Mouse (Mus musculus) heart, postnatal 0 days (tissue): ENCODE measurements around the gene OR5BS1P. TPM values are rescaled to one million over a fixed set of nuclear protein-coding genes. Genes with fewer than 3 reads are reported as not detected.
A peak's percentile ranks its signal among the peaks of the same experiment; 100 is the strongest.
"Not testable (repeated sequence)": the region's sequence is repeated elsewhere in the genome, so short reads cannot be mapped to it uniquely, and the experiment has no call there.

ENCODE experiments used
- ATAC-seq: fragments of 200-750 bp; cut with Nextera tagmentation; 2 replicates; pipeline ENCODE4 v1.8.0; 2017; ENCODE audit warnings: low read depth, moderate number of reproducible peaks, moderate library complexity; ENCODE audit not compliant: insufficient read depth
- DNase-seq: peaks from one replicate; pipeline ENCODE4 v3.0.0-alpha.2; 2016; ENCODE audit warnings: low spot score
- H3K27ac ChIP-seq: fragments of 300-500 bp; sonication (generic); 2 replicates; pipeline ENCODE4 v1.5.1; 2014; ENCODE audit warnings: low read depth, mild to moderate bottlenecking
- H3K27me3 ChIP-seq: fragments of 300-500 bp; sonication (generic); 2 replicates; pipeline ENCODE4 v1.6.1; 2014; ENCODE audit warnings: low read length, mixed read lengths; ENCODE audit not compliant: control insufficient read depth, insufficient read depth
- H3K36me3 ChIP-seq: fragments of 300-500 bp; sonication (generic); replicated peaks from 2 replicates; pipeline ENCODE4 v1.6.1; 2014; ENCODE audit warnings: low read length, mixed read lengths; ENCODE audit not compliant: control insufficient read depth, insufficient read depth
- H3K4me1 ChIP-seq: fragments of 300-500 bp; sonication (generic); 2 replicates; pipeline ENCODE4 v1.6.1; 2014; ENCODE audit warnings: antibody characterized with exemption; ENCODE audit not compliant: control insufficient read depth, insufficient read depth
- H3K4me2 ChIP-seq: fragments of 300-500 bp; sonication (generic); 2 replicates; pipeline ENCODE4 v1.6.1; 2014; ENCODE audit warnings: low read depth, mild to moderate bottlenecking, low read length, moderate library complexity
- H3K4me3 ChIP-seq: fragments of 300-500 bp; sonication (generic); 2 replicates; pipeline ENCODE4 v1.5.1; 2014; ENCODE audit warnings: low read depth, low read length
- H3K9ac ChIP-seq: fragments of 300-500 bp; sonication (generic); replicated peaks from 2 replicates; pipeline ENCODE4 v1.6.1; 2014; ENCODE audit warnings: low read depth, low read length, mixed read lengths
- H3K9me3 ChIP-seq: fragments of 300-500 bp; sonication (generic); replicated peaks from 2 replicates; pipeline ENCODE4 v1.6.1; 2016; ENCODE audit warnings: low read length; ENCODE audit not compliant: control insufficient read depth
- CTCF ChIP-seq: IDR thresholded peaks from 2 replicates; pipeline ENCODE4 v1.5.1; 2016; ENCODE audit warnings: antibody characterized with exemption, control low read depth, low read depth
- EP300 ChIP-seq: IDR thresholded peaks from 2 replicates; pipeline ENCODE4 v1.6.1; 2016; ENCODE audit warnings: antibody characterized with exemption, low read depth
- WGBS: fragments of 180-500 bp; shearing (Covaris S2); extraction: QIAGEN DNeasy Blood & Tissue Kit; methylation state at CpG from one replicate; pipeline ENCODE4 v1.1.7; 2014; 5-methylcytosine and 5-hydroxymethylcytosine counted together
- polyA plus RNA-seq: library from polyadenylated mRNA; unstranded; fragments of >200 nt; fragmentation: Nextera tagmentation; extraction: Ambion mirVana; gene quantifications from 2 replicates; pipeline ENCODE4 v1.2.1, GENCODE M21; 2015
- total RNA-seq: library from RNA; depleted of rRNA; stranded (reverse); fragments of >200 nt; gene quantifications from 2 replicates; pipeline ENCODE4 v1.2.3, GENCODE M21; 2014; ENCODE audit warnings: low replicate concordance

OR5BS1P gene
- total and polyA plus RNA-seq, 2 experiments from 2014 or later = not detected

- Histone ChIP-seq H3K36me3 (peaks cover 6% of the 10 kb centered on the region; the same call in 1 of the 2 replicates), H3K4me2 (peak overlapping the region; percentile 25), H3K27me3 (no peaks in the 10 kb centered on the region), H3K27ac (peak overlapping the region; percentile 78), H3K4me3 (no peak overlapping the region), H3K9me3 (no peaks in the 10 kb centered on the region; the same call in 1 of the 2 replicates), H3K4me1 (peaks cover 9% of the 10 kb centered on the region), H3K9ac (0 out of 2 replicates have a peak overlapping the region, but pooled peaks have one; percentile 1)
- ATAC-seq = peak; percentile 80
- 10% methylated on average over 17 of the region's 17 CpGs for WGBS
- peak; percentile 87 for DNase-seq
- TF ChIP-seq EP300 (no peak), CTCF (no peak)
Observed at GRCm38 (mm10) chr15:98512799-98513321, 43.2 kb downstream of the OR5BS1P start.

GRCm38 (mm10) chr15:98513676-98514075 lies 44.0 kb downstream of the OR5BS1P start:
- not testable (repeated sequence) for H3K9me3 ChIP-seq

GRCm38 (mm10) chr15:98514146-98514545 lies 44.5 kb downstream of the OR5BS1P start:
- WGBS = 75% methylated on average over 8 of the region's 8 CpGs
- no peak overlapping the region for H3K27ac ChIP-seq
- H3K4me2 ChIP-seq = no peak overlapping the region
- H3K4me3 ChIP-seq = no peak overlapping the region
- no peak for ATAC-seq
- no peak for DNase-seq
- no peaks in the 10 kb centered on the region for H3K27me3 ChIP-seq
- H3K36me3 ChIP-seq = peaks cover 14% of the 10 kb centered on the region
- H3K9me3 ChIP-seq = no peaks in the 10 kb centered on the region; the same call in 1 of the 2 replicates
- TF ChIP-seq EP300 = no peak
- no peak for TF ChIP-seq CTCF
- no peak overlapping the region for H3K9ac ChIP-seq
- H3K4me1 ChIP-seq = peaks cover 9% of the 10 kb centered on the region

More at GRCm38 (mm10) chr15:98513676-98514075, 44.0 kb downstream of the OR5BS1P start:
- H3K4me2 ChIP-seq, ATAC-seq, DNase-seq, H3K4me3 ChIP-seq, H3K4me1 ChIP-seq, H3K27me3 ChIP-seq: not testable (repeated sequence)
- peak overlapping the region; percentile 78; the same call in 1 of the 2 replicates for H3K27ac ChIP-seq
- 57% methylated on average over 3 of the region's 3 CpGs for WGBS
- H3K36me3 ChIP-seq = peaks cover 14% of the 10 kb centered on the region
- H3K9ac ChIP-seq = 0 out of 2 replicates have a peak overlapping the region, but pooled peaks have one; percentile 1

- not testable (repeated sequence) for DNase-seq, ATAC-seq, H3K9me3 ChIP-seq, H3K4me2 ChIP-seq, H3K4me1 ChIP-seq, H3K9ac ChIP-seq, H3K4me3 ChIP-seq, H3K27ac ChIP-seq, H3K27me3 ChIP-seq
- peaks cover 20% of the 10 kb centered on the region for H3K36me3 ChIP-seq
- 46% methylated on average over 2 of the region's 2 CpGs for WGBS
Observed at GRCm38 (mm10) chr15:98514845-98515244, 45.1 kb downstream of the OR5BS1P start.

GRCm38 (mm10) chr15:98517380-98518355 lies 48.0 kb downstream of the OR5BS1P start:
- peak; percentile 56 for DNase-seq
- no peak for ATAC-seq
- WGBS = 64% methylated on average over 16 of the region's 16 CpGs

More at GRCm38 (mm10) chr15:98517380-98518355, 48.0 kb downstream of the OR5BS1P start:
- Histone ChIP-seq H3K9me3 (no peaks in the 10 kb centered on the region; the same call in 1 of the 2 replicates), H3K36me3 (peaks cover 48% of the 10 kb centered on the region), H3K4me1 (peaks cover 9% of the 10 kb centered on the region), H3K4me2 (no peak overlapping the region), H3K9ac (no peak overlapping the region), H3K27me3 (no peaks in the 10 kb centered on the region), H3K27ac (no peak overlapping the region), H3K4me3 (no peak overlapping the region)
- TF ChIP-seq EP300 (no peak), CTCF (peak; percentile 93)
